Mouse (Mus musculus) left cerebral cortex, postnatal 14 days (tissue): Measurements from ENCODE around the gene Srgap2. TPM values are rescaled to one million over a fixed set of nuclear protein-coding genes. Genes with fewer than 3 reads are reported as not detected.

Experiments
- DNase-seq, 2 experiments: peaks; one replicate each; pipeline ENCODE4 v3.0.0; 2021 to 2022; ENCODE audit warnings: low spot score in 2 of 2, mixed read lengths in 1 of 2
- intact Hi-C: fragments of 180-260 bp; cut with DNase I; formaldehyde crosslinking; loops from one replicate; pipeline ENCODE4 v1.15.1; 2025
- total RNA-seq, 2 experiments: library from RNA; stranded (reverse); gene quantifications; 2 replicates each; pipeline ENCODE4 v1.2.3; 2021

Srgap2 gene
- total RNA-seq, 2 experiments from 2014 or later: 101 to 106 TPM

GRCm38 (mm10) chr1:131317625-131318024 lies 209.5 kb downstream of the Srgap2 start:
- intact Hi-C loops: no loop called here
- DNase-seq: no peak

- intact Hi-C loops: no loop called here
- DNase-seq: no peak
Measured at GRCm38 (mm10) chr1:131311284-131311683, 215.9 kb downstream of the Srgap2 start.

- no peak for DNase-seq
- intact Hi-C loops: no loop called here
Measured at GRCm38 (mm10) chr1:131310237-131310818, 216.8 kb downstream of the Srgap2 start.

- no peak for DNase-seq
- intact Hi-C loops: no loop called here
Measured at GRCm38 (mm10) chr1:131300750-131301149, 226.4 kb downstream of the Srgap2 start.

GRCm38 (mm10) chr1:131299788-131300187 lies 227.4 kb downstream of the Srgap2 start:
- intact Hi-C loops: loop anchor here (5.0 to 10.0 kb wide), 3 partner anchors 228 to 465 kb away; partner anchors contain the start of genes Fam72a and Srgap2
- no peak for DNase-seq

- intact Hi-C loops: loop anchor here (5.0 to 10.0 kb wide), 3 partner anchors 228 to 466 kb away; partner anchors contain the start of genes Fam72a and Srgap2
Measured at GRCm38 (mm10) chr1:131299240-131299639, 227.9 kb downstream of the Srgap2 start.

GRCm38 (mm10) chr1:131298171-131298570 lies 229.0 kb downstream of the Srgap2 start:
- no peak for DNase-seq
- intact Hi-C loops: loop anchor here (5.0 to 10.0 kb wide), 3 partner anchors 229 to 467 kb away; partner anchors contain the start of genes Fam72a and Srgap2

More at GRCm38 (mm10) chr1:131299240-131299639, 227.9 kb downstream of the Srgap2 start:
- DNase-seq: no peak

GRCm38 (mm10) chr1:131296726-131297125 lies 230.4 kb downstream of the Srgap2 start:
- intact Hi-C loops: loop anchor here (5.0 to 10.0 kb wide), 3 partner anchors 231 to 468 kb away; partner anchors contain the start of genes Fam72a and Srgap2
- DNase-seq: no peak

- intact Hi-C loops: loop anchor here (5.0 to 10.0 kb wide), 3 partner anchors 232 to 470 kb away; partner anchors contain the start of genes Fam72a and Srgap2
- no peak for DNase-seq
Measured at GRCm38 (mm10) chr1:131295200-131295599, 232.0 kb downstream of the Srgap2 start.

GRCm38 (mm10) chr1:131293922-131294250 lies 233.3 kb downstream of the Srgap2 start:
- peak; percentile 30 to 52 for DNase-seq
- intact Hi-C loops: loop anchor here (10.0 kb wide), 1 partner anchor 471 kb away; no protein-coding TSS in a partner anchor

GRCm38 (mm10) chr1:131293221-131293921 lies 233.8 kb downstream of the Srgap2 start:
- DNase-seq: no peak
- intact Hi-C loops: loop anchor here (10.0 kb wide), 1 partner anchor 471 kb away; no protein-coding TSS in a partner anchor

- intact Hi-C loops: loop anchor here (10.0 kb wide), 1 partner anchor 474 kb away; no protein-coding TSS in a partner anchor
Measured at GRCm38 (mm10) chr1:131290648-131291047, 236.5 kb downstream of the Srgap2 start.

GRCm38 (mm10) chr1:131288938-131289337 lies 238.2 kb downstream of the Srgap2 start:
- intact Hi-C loops: no loop called here

More at GRCm38 (mm10) chr1:131290648-131291047, 236.5 kb downstream of the Srgap2 start:
- peak; percentile 71 to 75 for DNase-seq

GRCm38 (mm10) chr1:131287267-131287666 lies 239.9 kb downstream of the Srgap2 start:
- intact Hi-C loops: no loop called here
- DNase-seq: no peak

More at GRCm38 (mm10) chr1:131288938-131289337, 238.2 kb downstream of the Srgap2 start:
- no peak for DNase-seq

GRCm38 (mm10) chr1:131286803-131287202 lies 240.3 kb downstream of the Srgap2 start:
- no peak for DNase-seq
- intact Hi-C loops: no loop called here

GRCm38 (mm10) chr1:131284616-131285015 lies 242.5 kb downstream of the Srgap2 start:
- DNase-seq: no peak
- intact Hi-C loops: no loop called here

- DNase-seq: no peak
- intact Hi-C loops: no loop called here
Measured at GRCm38 (mm10) chr1:131284167-131284566, 243.0 kb downstream of the Srgap2 start.

- intact Hi-C loops: no loop called here
- no peak for DNase-seq
Measured at GRCm38 (mm10) chr1:131281731-131282130, 245.4 kb downstream of the Srgap2 start.

GRCm38 (mm10) chr1:131280280-131280679 lies 246.9 kb downstream of the Srgap2 start:
- intact Hi-C loops: no loop called here
- no peak for DNase-seq

- intact Hi-C loops: no loop called here
- DNase-seq: no peak
Measured at GRCm38 (mm10) chr1:131279456-131279776, 247.7 kb downstream of the Srgap2 start, which contains the start of gene Ikbke. Gene Ikbke (minus strand): TSS chr1:131279606.
